ENCODE assay signal across 14 mouse cellular contexts in genomic region chr11:107223667-107224214, GRCm38 (mm10). TPM values are rescaled to one million over a fixed set of nuclear protein-coding genes. Genes with fewer than 3 reads are reported as not detected.
DNase-seq lines count a peak whose midpoint lies in the region; ATAC-seq and TF ChIP-seq lines count a peak whose summit lies in the region.
"Had no signal": no experiment of that assay in that cellular context is flagged by ENCODE, and none has a peak within 500 bp of the region (broad histone marks: within the 10 kb centered on the region; RNA-seq: fewer than 3 reads in every experiment).

No protein-coding gene starts in this region.

- WGBS in intestine, embryonic 15.5 days = 49% methylated on average over 8 of the region's 8 CpGs
- 39% methylated on average over 8 of the region's 8 CpGs for WGBS in intestine, postnatal 0 days
- WGBS in midbrain, embryonic 11.5 days = 84% methylated on average over 8 of the region's 8 CpGs
- WGBS in midbrain, embryonic 10.5 days = 79% methylated on average over 8 of the region's 8 CpGs
- 48% methylated on average over 8 of the region's 8 CpGs for WGBS in limb, embryonic 13.5 days
- 76% methylated on average over 8 of the region's 8 CpGs for WGBS in midbrain, postnatal 0 days

- no peak overlapping the region for H3K9ac ChIP-seq in intestine, embryonic 15.5 days
- H3K9ac ChIP-seq in intestine, postnatal 0 days (ENCODE audit: low read depth, low read length) = no peak overlapping the region
- no peak overlapping the region for H3K9ac ChIP-seq in midbrain, embryonic 11.5 days (ENCODE audit: low read length)
- H3K9ac ChIP-seq in limb, embryonic 13.5 days = no peak overlapping the region
- no peak overlapping the region for H3K9ac ChIP-seq in midbrain, postnatal 0 days (replicated peaks; ENCODE audit: low read length, poor library complexity, severe bottlenecking)
- H3K9ac ChIP-seq: forebrain, postnatal 0 days; hindbrain, embryonic 12.5 days; liver, postnatal 0 days had no signal

- no peaks in the 10 kb centered on the region for H3K27me3 ChIP-seq in intestine, embryonic 15.5 days (replicated peaks)
- no peaks in the 10 kb centered on the region for H3K27me3 ChIP-seq in intestine, postnatal 0 days (replicated peaks; ENCODE audit: control insufficient read depth, insufficient read depth, low read length)
- no peaks in the 10 kb centered on the region for H3K27me3 ChIP-seq in midbrain, embryonic 11.5 days (ENCODE audit: control insufficient read depth, insufficient read depth, low read length)
- no peaks in the 10 kb centered on the region for H3K27me3 ChIP-seq in midbrain, embryonic 10.5 days (ENCODE audit: low read depth, poor library complexity, severe bottlenecking)
- no peaks in the 10 kb centered on the region for H3K27me3 ChIP-seq in limb, embryonic 13.5 days
- H3K27me3 ChIP-seq in midbrain, postnatal 0 days (ENCODE audit: insufficient read depth, low read length) = no peaks in the 10 kb centered on the region
- H3K27me3 ChIP-seq: hindbrain, embryonic 12.5 days had no signal

- H3K4me1 ChIP-seq in intestine, embryonic 15.5 days (replicated peaks) = no peaks in the 10 kb centered on the region
- H3K4me1 ChIP-seq in intestine, postnatal 0 days (replicated peaks; ENCODE audit: control insufficient read depth, insufficient read depth, low read length) = no peaks in the 10 kb centered on the region
- no peaks in the 10 kb centered on the region for H3K4me1 ChIP-seq in midbrain, embryonic 11.5 days (ENCODE audit: control insufficient read depth, insufficient read depth, low read length)
- peaks cover 10% of the 10 kb centered on the region; the same call in 1 of the 2 replicates for H3K4me1 ChIP-seq in midbrain, embryonic 10.5 days
- peaks cover 14% of the 10 kb centered on the region for H3K4me1 ChIP-seq in limb, embryonic 13.5 days
- peaks cover 5% of the 10 kb centered on the region; the same call in 1 of the 2 replicates for H3K4me1 ChIP-seq in midbrain, postnatal 0 days (ENCODE audit: insufficient read depth, low read length)
- H3K4me1 ChIP-seq: hindbrain, embryonic 12.5 days had no signal

- H3K36me3 ChIP-seq in intestine, embryonic 15.5 days = 0 out of 2 replicates have a peak, but pooled peaks cover 3% of the 10 kb centered on the region
- H3K36me3 ChIP-seq in intestine, postnatal 0 days (ENCODE audit: control insufficient read depth, insufficient read depth) = no peaks in the 10 kb centered on the region
- H3K36me3 ChIP-seq in midbrain, embryonic 11.5 days (ENCODE audit: control insufficient read depth, insufficient read depth, low read length) = no peaks in the 10 kb centered on the region
- peaks cover 25% of the 10 kb centered on the region for H3K36me3 ChIP-seq in midbrain, embryonic 10.5 days
- H3K36me3 ChIP-seq in limb, embryonic 13.5 days = peaks cover 39% of the 10 kb centered on the region
- peaks cover 5% of the 10 kb centered on the region; the same call in 1 of the 2 replicates for H3K36me3 ChIP-seq in midbrain, postnatal 0 days (ENCODE audit: insufficient read depth, low read length)

- H3K4me2 ChIP-seq in intestine, embryonic 15.5 days (replicated peaks) = no peak overlapping the region
- H3K4me2 ChIP-seq in intestine, postnatal 0 days (replicated peaks; ENCODE audit: low read depth) = no peak overlapping the region
- H3K4me2 ChIP-seq in midbrain, embryonic 11.5 days = no peak overlapping the region
- no peak overlapping the region for H3K4me2 ChIP-seq in limb, embryonic 13.5 days (replicated peaks)
- no peak overlapping the region for H3K4me2 ChIP-seq in midbrain, postnatal 0 days (ENCODE audit: low read depth, low read length, poor library complexity, severe bottlenecking)
- H3K4me2 ChIP-seq: hindbrain, embryonic 12.5 days had no signal

- no peaks in the 10 kb centered on the region for H3K9me3 ChIP-seq in intestine, embryonic 15.5 days
- H3K9me3 ChIP-seq in intestine, postnatal 0 days (ENCODE audit: control insufficient read depth) = no peaks in the 10 kb centered on the region
- no peaks in the 10 kb centered on the region for H3K9me3 ChIP-seq in midbrain, embryonic 11.5 days (ENCODE audit: control insufficient read depth, low read length)
- no peaks in the 10 kb centered on the region for H3K9me3 ChIP-seq in midbrain, embryonic 10.5 days (replicated peaks)
- no peaks in the 10 kb centered on the region for H3K9me3 ChIP-seq in limb, embryonic 13.5 days
- no peaks in the 10 kb centered on the region for H3K9me3 ChIP-seq in midbrain, postnatal 0 days (ENCODE audit: low read length)
- H3K9me3 ChIP-seq: hindbrain, embryonic 12.5 days had no signal

- intact Hi-C loops in left cerebral cortex, adult 2 months (cut with DNase I) = no loop called here

- H3K4me3 ChIP-seq in intestine, embryonic 15.5 days (replicated peaks) = no peak overlapping the region
- H3K4me3 ChIP-seq in intestine, postnatal 0 days (ENCODE audit: low read depth, low read length) = no peak overlapping the region
- H3K4me3 ChIP-seq in midbrain, embryonic 11.5 days (ENCODE audit: low read depth, low read length) = no peak overlapping the region
- H3K4me3 ChIP-seq in midbrain, embryonic 10.5 days = no peak overlapping the region
- no peak overlapping the region for H3K4me3 ChIP-seq in limb, embryonic 13.5 days
- H3K4me3 ChIP-seq in midbrain, postnatal 0 days (ENCODE audit: low read depth, low read length) = no peak overlapping the region
- no peak overlapping the region for H3K4me3 ChIP-seq in left cerebral cortex, adult 2 months
- H3K4me3 ChIP-seq: hindbrain, embryonic 12.5 days had no signal

- TF ChIP-seq CTCF in intestine, postnatal 0 days (IDR thresholded peaks at IDR 0.05; ENCODE audit: low read depth) = no peak
- TF ChIP-seq CTCF in midbrain, postnatal 0 days (IDR thresholded peaks at IDR 0.05) = no peak
- TF ChIP-seq CTCF in left cerebral cortex, adult 2 months (IDR thresholded peaks at IDR 0.05) = no peak

- peak; percentile 67; the same call in 1 of the 2 replicates for ATAC-seq in intestine, embryonic 15.5 days
- no peak for ATAC-seq in intestine, postnatal 0 days
- ATAC-seq in midbrain, embryonic 11.5 days (ENCODE audit: low FRiP score) = no peak
- no peak for ATAC-seq in limb, embryonic 13.5 days (ENCODE audit: low FRiP score, low read depth)
- no peak for ATAC-seq in midbrain, postnatal 0 days (ENCODE audit: low FRiP score)
- ATAC-seq: forebrain, postnatal 0 days; liver, postnatal 0 days had no signal

- no peak overlapping the region for H3K27ac ChIP-seq in intestine, embryonic 15.5 days
- no peak overlapping the region for H3K27ac ChIP-seq in intestine, postnatal 0 days (ENCODE audit: low read depth, low read length)
- H3K27ac ChIP-seq in midbrain, embryonic 11.5 days (ENCODE audit: low read depth, low read length) = no peak overlapping the region
- no peak overlapping the region for H3K27ac ChIP-seq in midbrain, embryonic 10.5 days (replicated peaks)
- peak overlapping the region; percentile 63; the same call in 1 of the 2 replicates for H3K27ac ChIP-seq in limb, embryonic 13.5 days
- H3K27ac ChIP-seq in midbrain, postnatal 0 days (ENCODE audit: low read depth, low read length) = peak overlapping the region; percentile 44
- H3K27ac ChIP-seq in left cerebral cortex, adult 2 months = no peak overlapping the region
- H3K27ac ChIP-seq: hindbrain, embryonic 12.5 days had no signal

- peak; percentile 41 for DNase-seq in midbrain, embryonic 11.5 days (ENCODE audit: low spot score, missing footprints)
- DNase-seq in midbrain, embryonic 10.5 days (ENCODE audit: low spot score) = no peak
- DNase-seq in midbrain, postnatal 0 days (ENCODE audit: low spot score) = no peak
- no peak for DNase-seq in urinary bladder, postnatal 14 days (ENCODE audit: low spot score)
- no peak for DNase-seq in left cerebral cortex, adult 2 months (ENCODE audit: extremely low spot score in 1 of 2, low spot score in 2 of 2)
- DNase-seq: cerebellum, adult 9-10 months; forebrain, postnatal 0 days; heart, adult 11 months; kidney, adult 18-20 months; liver, postnatal 0 days had no signal

RNA-seq across cellular contexts. Expression of gene Nol11, which starts 34.6 kb away (rescaled TPM):
- 44.7 and 47.5 TPM in 2 replicates for polyA plus RNA-seq in intestine, embryonic 15.5 days (2015; fragmentation: Nextera tagmentation; extraction: Ambion mirVana)
- polyA plus RNA-seq in intestine, postnatal 0 days (2015; fragmentation: Nextera tagmentation; extraction: Ambion mirVana) = 14.8 TPM in 2 replicates
- polyA plus RNA-seq in midbrain, embryonic 11.5 days (2014; fragmentation: Nextera tagmentation; extraction: Ambion mirVana) = 68.3 and 76.1 TPM in 2 replicates
- 71.0 and 71.6 TPM in 2 replicates for polyA plus RNA-seq in midbrain, embryonic 10.5 days (2016; fragmentation: Nextera tagmentation; extraction: Ambion mirVana)
- polyA plus RNA-seq in limb, embryonic 13.5 days (2015; fragmentation: Nextera tagmentation; extraction: Ambion mirVana) = 64.1 and 65.9 TPM in 2 replicates
- total RNA-seq in midbrain, postnatal 0 days (2014; rRNA removed) = 35.6 and 40.9 TPM in 2 replicates
- 35.4 and 36.9 TPM in 2 replicates for polyA plus RNA-seq in midbrain, postnatal 0 days (2015; fragmentation: Nextera tagmentation; extraction: Ambion mirVana)
- 10 to 100 TPM; 22.8 to 24.4 TPM for total RNA-seq in left cerebral cortex, adult 2 months (2021)

Comparison
In these comparisons a context has a peak if more than half of its experiments do, and no peak if none do; other contexts are left out.
1. H3K27ac ChIP-seq: peak in limb, embryonic 13.5 days (single experiment) and midbrain, postnatal 0 days (single experiment); none in intestine, embryonic 15.5 days (single experiment), intestine, postnatal 0 days (single experiment), midbrain, embryonic 11.5 days (single experiment), midbrain, embryonic 10.5 days (single experiment) and left cerebral cortex, adult 2 months (single experiment).